Mouse (Mus musculus): Measurements from ENCODE around the gene Cdt1. TPM values are rescaled to one million over a fixed set of nuclear protein-coding genes. Genes with fewer than 3 reads are reported as not detected.

Gene Cdt1
- total and polyA plus RNA-seq, 3 experiments = 2.0 to 3.5 (median 2.7) TPM

DNA sequence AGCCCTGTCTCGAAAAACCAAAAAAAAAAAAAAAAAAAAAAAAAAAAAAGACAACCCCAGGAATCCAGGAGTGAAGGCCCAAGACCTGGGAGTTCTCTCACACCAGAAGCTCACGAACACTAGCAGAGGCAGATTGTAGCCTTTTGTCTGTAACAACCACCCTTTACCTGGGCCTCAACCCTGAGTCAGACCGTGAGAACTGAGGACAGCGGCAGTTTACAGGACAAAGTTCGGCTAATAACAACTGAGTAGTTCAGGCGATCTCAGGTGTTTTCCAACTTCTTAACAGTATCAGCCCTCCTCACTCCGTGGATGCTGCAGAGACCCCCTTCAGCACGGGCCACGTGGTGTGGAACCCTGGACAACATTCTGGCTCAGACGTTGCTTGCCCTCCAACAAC lies 18.9 kb downstream of the Cdt1 start:
- Histone ChIP-seq H3K27ac (no peak overlapping the region), H3K9ac (ENCODE audit: low read depth, low read length) (no peak overlapping the region), H3K4me3 (no peak overlapping the region), H3K27me3 (ENCODE audit: control insufficient read depth, insufficient read depth, low read length) (no peaks in the 10 kb centered on the region), H3K36me3 (ENCODE audit: control insufficient read depth, insufficient read depth, low read length) (no peaks in the 10 kb centered on the region), H3K4me1 (ENCODE audit: control insufficient read depth, insufficient read depth, low read length) (no peaks in the 10 kb centered on the region), H3K79me2 (replicated peaks; ENCODE audit: control insufficient read depth, insufficient read depth, low read length) (no peaks in the 10 kb centered on the region)
- WGBS = 88% methylated on average over 10 of the region's 10 CpGs
- intact Hi-C loops (cut with DNase I) = no loop called here
- TF ChIP-seq CTCF (IDR thresholded peaks at IDR 0.05) = no peak
- TF ChIP-seq POLR2A (IDR thresholded peaks at IDR 0.05; ENCODE audit: insufficient read depth, low read depth, low read length) = no peak
- TF ChIP-seq EP300 (IDR thresholded peaks at IDR 0.05; ENCODE audit: insufficient read depth, low read depth, low read length) = no peak
- no peak for DNase-seq

DNA sequence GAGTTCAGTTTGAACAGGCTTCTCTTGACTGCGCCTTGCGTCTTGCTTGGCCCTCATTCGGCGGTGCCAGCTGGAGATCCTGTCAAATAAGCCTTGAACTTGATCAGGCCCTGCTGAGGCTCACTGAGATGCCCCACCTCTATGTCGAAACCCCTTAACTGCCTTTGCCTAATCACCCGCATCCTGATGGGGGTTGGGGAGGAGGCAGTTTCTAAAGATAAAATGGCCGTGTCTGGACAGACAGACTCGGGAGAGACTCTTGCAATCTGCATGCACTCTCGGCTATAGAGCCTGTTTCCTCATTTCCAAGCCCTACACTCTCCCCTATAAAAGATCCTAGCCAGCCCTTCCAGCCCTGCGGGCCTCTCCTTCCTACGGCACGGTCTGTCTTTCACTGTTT lies 25.4 kb downstream of the Cdt1 start:
- H3K4me3 ChIP-seq = no peak overlapping the region
- WGBS = 79% methylated on average over 12 of the region's 12 CpGs
- H3K79me2 ChIP-seq (replicated peaks; ENCODE audit: control insufficient read depth, insufficient read depth, low read length) = no peaks in the 10 kb centered on the region
- no peak overlapping the region for H3K9ac ChIP-seq (ENCODE audit: low read depth, low read length)
- no peaks in the 10 kb centered on the region for H3K36me3 ChIP-seq (ENCODE audit: control insufficient read depth, insufficient read depth, low read length)
- intact Hi-C loops (cut with DNase I) = no loop called here
- DNase-seq = no peak
- H3K4me1 ChIP-seq (ENCODE audit: control insufficient read depth, insufficient read depth, low read length) = no peaks in the 10 kb centered on the region
- no peaks in the 10 kb centered on the region for H3K27me3 ChIP-seq (ENCODE audit: control insufficient read depth, insufficient read depth, low read length)
- TF ChIP-seq EP300 (IDR thresholded peaks at IDR 0.05; ENCODE audit: insufficient read depth, low read depth, low read length) (no peak), CTCF (IDR thresholded peaks at IDR 0.05) (no peak), POLR2A (IDR thresholded peaks at IDR 0.05; ENCODE audit: insufficient read depth, low read depth, low read length) (no peak)
- H3K27ac ChIP-seq = no peak overlapping the region

DNA sequence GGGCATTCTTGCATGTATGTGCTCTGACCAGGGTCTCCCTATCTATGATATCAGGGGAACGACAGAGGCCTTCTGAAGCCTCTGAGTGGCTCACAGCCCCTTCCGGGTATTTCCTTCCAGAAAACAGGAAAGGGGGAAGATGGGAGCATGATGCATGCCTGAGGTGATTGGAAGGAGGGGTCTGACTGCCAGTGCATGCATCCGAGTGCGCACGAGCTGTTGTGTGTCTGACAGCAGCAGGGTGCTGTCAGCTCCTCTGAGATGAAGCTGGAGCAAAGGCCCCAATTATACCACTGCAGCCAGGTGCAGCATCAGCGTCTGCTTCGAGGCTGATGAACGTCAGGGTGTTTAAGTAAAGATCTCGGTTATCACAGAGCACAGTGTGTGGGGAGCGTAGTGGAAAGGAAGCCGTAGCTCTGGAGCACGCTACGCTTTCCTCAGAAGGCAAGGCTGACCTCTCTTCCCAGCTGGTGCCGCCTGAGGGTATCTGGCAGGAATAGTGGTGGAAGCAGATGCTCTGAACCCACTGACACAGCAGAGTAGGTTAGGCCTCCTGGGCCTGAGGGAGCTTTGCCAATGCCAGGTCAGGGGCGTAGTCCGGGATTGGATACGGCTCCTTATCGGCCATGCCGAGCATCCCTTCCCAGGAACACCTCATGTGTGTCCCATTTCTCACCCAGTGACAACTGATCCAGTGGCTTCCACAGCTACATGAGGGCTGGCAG lies 26.1 kb downstream of the Cdt1 start:
- Histone ChIP-seq H3K79me2 (replicated peaks; ENCODE audit: control insufficient read depth, insufficient read depth, low read length) (no peaks in the 10 kb centered on the region), H3K4me1 (ENCODE audit: control insufficient read depth, insufficient read depth, low read length) (no peaks in the 10 kb centered on the region), H3K36me3 (ENCODE audit: control insufficient read depth, insufficient read depth, low read length) (no peaks in the 10 kb centered on the region), H3K4me3 (no peak overlapping the region), H3K27me3 (ENCODE audit: control insufficient read depth, insufficient read depth, low read length) (no peaks in the 10 kb centered on the region), H3K27ac (no peak overlapping the region), H3K9ac (ENCODE audit: low read depth, low read length) (no peak overlapping the region)
- TF ChIP-seq EP300 (IDR thresholded peaks at IDR 0.05; ENCODE audit: insufficient read depth, low read depth, low read length) (no peak), POLR2A (IDR thresholded peaks at IDR 0.05; ENCODE audit: insufficient read depth, low read depth, low read length) (no peak), CTCF (IDR thresholded peaks at IDR 0.05) (no peak)
- intact Hi-C loops (cut with DNase I) = no loop called here
- 86% methylated on average over 19 of the region's 19 CpGs for WGBS
- DNase-seq = no peak

DNA sequence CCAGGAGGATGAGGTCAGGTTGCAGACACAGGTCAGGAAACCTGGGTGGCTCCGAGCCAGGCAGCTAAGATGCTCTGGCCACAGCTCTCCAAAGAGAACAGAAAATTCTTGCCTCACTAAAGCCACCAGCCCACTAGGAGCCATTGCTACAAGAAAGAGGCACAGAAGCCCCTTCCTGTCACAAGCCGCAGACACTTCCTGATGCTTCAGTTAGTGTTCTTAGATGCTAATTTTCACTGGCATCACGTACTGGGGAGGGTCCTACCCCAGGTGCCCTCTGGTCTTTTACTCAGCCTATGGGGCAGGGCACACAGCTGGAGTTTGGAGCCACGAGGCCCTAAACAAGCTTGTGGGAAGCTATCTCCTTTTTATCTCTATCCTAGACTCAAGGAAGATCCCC lies 28.2 kb downstream of the Cdt1 start:
- Histone ChIP-seq H3K4me3 (no peak overlapping the region), H3K27me3 (ENCODE audit: control insufficient read depth, insufficient read depth, low read length) (no peaks in the 10 kb centered on the region), H3K79me2 (replicated peaks; ENCODE audit: control insufficient read depth, insufficient read depth, low read length) (no peaks in the 10 kb centered on the region), H3K27ac (no peak overlapping the region), H3K9ac (ENCODE audit: low read depth, low read length) (no peak overlapping the region), H3K36me3 (ENCODE audit: control insufficient read depth, insufficient read depth, low read length) (no peaks in the 10 kb centered on the region), H3K4me1 (ENCODE audit: control insufficient read depth, insufficient read depth, low read length) (no peaks in the 10 kb centered on the region)
- DNase-seq = no peak
- intact Hi-C loops (cut with DNase I) = no loop called here
- WGBS = 64% methylated on average over 4 of the region's 4 CpGs
- TF ChIP-seq CTCF (IDR thresholded peaks at IDR 0.05) (no peak), EP300 (IDR thresholded peaks at IDR 0.05; ENCODE audit: insufficient read depth, low read depth, low read length) (no peak), POLR2A (IDR thresholded peaks at IDR 0.05; ENCODE audit: insufficient read depth, low read depth, low read length) (no peak)

DNA sequence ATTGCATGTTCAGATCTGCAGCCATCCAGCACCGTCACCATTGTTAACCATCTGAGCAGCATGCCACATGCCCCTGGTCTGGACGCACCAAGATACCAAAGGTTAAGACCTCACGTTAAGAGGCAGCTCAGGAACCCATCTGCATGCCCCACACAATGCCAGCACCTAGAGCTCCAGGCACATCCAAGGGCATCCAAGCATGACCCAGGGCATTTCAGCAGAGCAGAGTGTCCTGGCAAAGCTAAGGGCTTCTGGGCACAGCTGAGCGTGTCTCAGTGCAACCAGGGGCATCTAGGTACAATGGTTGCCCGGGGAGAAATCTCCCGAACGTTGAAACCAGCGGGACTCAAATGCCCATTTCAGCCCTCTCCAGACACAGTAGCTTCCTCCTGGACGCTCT lies 32.9 kb downstream of the Cdt1 start:
- no peaks in the 10 kb centered on the region for H3K4me1 ChIP-seq (ENCODE audit: control insufficient read depth, insufficient read depth, low read length)
- H3K79me2 ChIP-seq (replicated peaks; ENCODE audit: control insufficient read depth, insufficient read depth, low read length) = no peaks in the 10 kb centered on the region
- H3K27me3 ChIP-seq (ENCODE audit: control insufficient read depth, insufficient read depth, low read length) = no peaks in the 10 kb centered on the region
- 93% methylated on average over 9 of the region's 9 CpGs for WGBS
- no peak overlapping the region for H3K4me3 ChIP-seq
- TF ChIP-seq CTCF (IDR thresholded peaks at IDR 0.05) = no peak
- no peak for TF ChIP-seq EP300 (IDR thresholded peaks at IDR 0.05; ENCODE audit: insufficient read depth, low read depth, low read length)
- TF ChIP-seq POLR2A (IDR thresholded peaks at IDR 0.05; ENCODE audit: insufficient read depth, low read depth, low read length) = no peak
- no peak for DNase-seq
- no peak overlapping the region for H3K9ac ChIP-seq (ENCODE audit: low read depth, low read length)
- no peaks in the 10 kb centered on the region for H3K36me3 ChIP-seq (ENCODE audit: control insufficient read depth, insufficient read depth, low read length)
- H3K27ac ChIP-seq = no peak overlapping the region
- intact Hi-C loops (cut with DNase I) = no loop called here

DNA sequence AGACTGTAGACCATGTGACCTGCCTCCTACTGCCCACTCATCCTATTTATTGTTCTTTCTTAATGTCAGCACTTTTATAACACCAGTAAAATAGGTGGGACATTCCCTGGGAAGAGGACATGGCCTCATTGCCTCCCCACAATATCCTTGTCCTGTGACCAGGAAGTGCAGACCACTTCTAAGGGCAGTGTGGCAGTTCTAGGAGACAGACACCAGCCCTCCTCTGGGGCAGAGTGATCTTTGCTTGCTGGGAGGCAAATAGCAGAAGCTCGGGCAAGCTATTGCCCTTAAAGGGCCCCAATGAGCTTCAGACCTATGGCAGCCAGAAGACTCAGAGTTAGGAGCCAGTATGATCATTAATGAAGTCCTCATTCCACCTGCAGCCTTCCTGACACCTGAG lies 36.8 kb downstream of the Cdt1 start:
- DNase-seq = no peak
- intact Hi-C loops (cut with DNase I) = no loop called here
- H3K27ac ChIP-seq = no peak overlapping the region
- WGBS = 63% methylated on average over 1 of the region's 1 CpGs
- H3K4me3 ChIP-seq = no peak overlapping the region
- TF ChIP-seq POLR2A (IDR thresholded peaks at IDR 0.05; ENCODE audit: insufficient read depth, low read depth, low read length) (no peak), CTCF (IDR thresholded peaks at IDR 0.05) (no peak), EP300 (IDR thresholded peaks at IDR 0.05; ENCODE audit: insufficient read depth, low read depth, low read length) (no peak)
- H3K9ac ChIP-seq (ENCODE audit: low read depth, low read length) = no peak overlapping the region
- no peaks in the 10 kb centered on the region for H3K27me3 ChIP-seq (ENCODE audit: control insufficient read depth, insufficient read depth, low read length)
- no peaks in the 10 kb centered on the region for H3K36me3 ChIP-seq (ENCODE audit: control insufficient read depth, insufficient read depth, low read length)
- no peaks in the 10 kb centered on the region for H3K79me2 ChIP-seq (replicated peaks; ENCODE audit: control insufficient read depth, insufficient read depth, low read length)
- no peaks in the 10 kb centered on the region for H3K4me1 ChIP-seq (ENCODE audit: control insufficient read depth, insufficient read depth, low read length)
